Mouse (Mus musculus) cerebellum, adult 2 months (tissue): Measurements from ENCODE around the gene Lmntd1.

Experiments
- CTCF ChIP-seq: fragments of 200-500 bp; IDR thresholded peaks from 2 replicates; pipeline ENCODE4 v1.5.1; 2011; ENCODE audit warnings: low read depth, mild to moderate bottlenecking, control low read depth, low read length, moderate library complexity, borderline replicate concordance; ENCODE audit not compliant: insufficient read depth
- POLR2A ChIP-seq: fragments of 200-500 bp; IDR thresholded peaks from 2 replicates; pipeline ENCODE4 v1.6.1; 2011; ENCODE audit warnings: low read length, control low read depth, borderline replicate concordance; ENCODE audit not compliant: insufficient read depth

DNA sequence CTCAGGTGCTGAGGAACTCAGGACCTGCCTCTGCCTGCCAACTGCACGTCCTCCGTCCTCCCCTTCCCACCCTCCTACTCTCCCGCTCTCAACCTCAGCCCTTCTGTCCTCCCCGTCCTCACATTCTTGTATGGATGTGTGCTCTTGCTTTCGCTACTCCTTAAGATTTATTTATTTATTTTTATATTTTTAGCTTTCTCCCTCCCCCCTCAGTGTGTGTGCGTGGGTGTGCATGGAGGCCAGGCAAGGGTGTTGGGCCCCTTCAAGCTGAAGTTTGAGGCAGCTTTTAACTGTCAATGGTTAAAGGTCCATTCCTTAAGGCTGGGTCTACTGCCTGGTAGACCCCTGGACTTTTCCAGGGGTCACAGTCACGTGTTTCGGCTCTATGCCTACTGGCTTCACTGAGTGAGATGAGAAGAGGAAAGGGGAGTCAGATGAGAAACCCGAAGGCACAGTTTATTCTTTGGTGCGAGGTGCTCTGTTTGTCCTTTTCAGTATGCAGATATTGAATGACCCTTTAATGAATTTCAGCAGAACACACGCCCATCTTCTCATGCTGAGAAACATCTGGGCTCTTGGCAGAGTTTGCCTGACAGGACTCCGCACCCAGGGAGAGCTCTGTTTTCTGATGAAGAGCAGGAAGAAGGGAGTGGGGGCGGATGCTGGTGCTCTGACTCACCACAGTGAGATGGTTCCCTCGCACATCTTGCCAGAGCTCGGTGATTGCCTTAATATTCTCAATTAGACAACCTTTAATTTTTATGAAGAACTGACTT is 163.3 kb downstream of the Lmntd1 start:
- TF ChIP-seq CTCF = no peak
- no peak for TF ChIP-seq POLR2A
